In genomic region chr8:11383379-11383778, GRCm38 (mm10) we compare ENCODE assay signal across 18 mouse cellular contexts.
DNase-seq lines count a peak whose midpoint lies in the region; ATAC-seq and TF ChIP-seq lines count a peak whose summit lies in the region.
"Had no signal": no experiment of that assay in that cellular context is flagged by ENCODE, and none has a peak within 500 bp of the region (broad histone marks: within the 10 kb centered on the region; RNA-seq: fewer than 3 reads in every experiment).

No protein-coding gene starts in this region.

- H3K36me3 ChIP-seq in hindbrain, embryonic 10.5 days, result no peaks in the 10 kb centered on the region
- H3K36me3 ChIP-seq in hindbrain, embryonic 14.5 days (replicated peaks; ENCODE audit: control insufficient read depth, insufficient read depth), result no peaks in the 10 kb centered on the region
- no peaks in the 10 kb centered on the region for H3K36me3 ChIP-seq in neural tube, embryonic 13.5 days
- H3K36me3 ChIP-seq in neural tube, embryonic 15.5 days, result no peaks in the 10 kb centered on the region
- 0 out of 2 replicates have a peak, but pooled peaks cover 2% of the 10 kb centered on the region for H3K36me3 ChIP-seq in heart, postnatal 0 days (replicated peaks; ENCODE audit: control insufficient read depth, insufficient read depth, low read length)
- H3K36me3 ChIP-seq in forebrain, embryonic 12.5 days (replicated peaks), result no peaks in the 10 kb centered on the region
- H3K36me3 ChIP-seq in midbrain, embryonic 10.5 days, result no peaks in the 10 kb centered on the region
- H3K36me3 ChIP-seq: forebrain, embryonic 15.5 days; midbrain, embryonic 13.5 days had no signal

- H3K4me2 ChIP-seq in hindbrain, embryonic 14.5 days (replicated peaks), result no peak overlapping the region
- H3K4me2 ChIP-seq in neural tube, embryonic 13.5 days, result no peak overlapping the region
- H3K4me2 ChIP-seq in neural tube, embryonic 15.5 days, result no peak overlapping the region
- no peak overlapping the region for H3K4me2 ChIP-seq in heart, postnatal 0 days (ENCODE audit: low read depth, low read length)
- no peak overlapping the region for H3K4me2 ChIP-seq in forebrain, embryonic 12.5 days
- H3K4me2 ChIP-seq: forebrain, embryonic 15.5 days; midbrain, embryonic 13.5 days had no signal

- no peaks in the 10 kb centered on the region for H3K9me3 ChIP-seq in hindbrain, embryonic 10.5 days
- H3K9me3 ChIP-seq in hindbrain, embryonic 14.5 days (ENCODE audit: control insufficient read depth, low read length), result no peaks in the 10 kb centered on the region
- no peaks in the 10 kb centered on the region for H3K9me3 ChIP-seq in neural tube, embryonic 13.5 days
- H3K9me3 ChIP-seq in neural tube, embryonic 15.5 days (replicated peaks), result no peaks in the 10 kb centered on the region
- H3K9me3 ChIP-seq in heart, postnatal 0 days (replicated peaks; ENCODE audit: control insufficient read depth, low read length), result no peaks in the 10 kb centered on the region
- H3K9me3 ChIP-seq in forebrain, embryonic 12.5 days, result no peaks in the 10 kb centered on the region
- no peaks in the 10 kb centered on the region for H3K9me3 ChIP-seq in midbrain, embryonic 10.5 days (replicated peaks)
- H3K9me3 ChIP-seq: forebrain, embryonic 15.5 days; midbrain, embryonic 13.5 days had no signal

- no peaks in the 10 kb centered on the region for H3K27me3 ChIP-seq in hindbrain, embryonic 10.5 days (ENCODE audit: insufficient read depth, poor library complexity, severe bottlenecking)
- no peaks in the 10 kb centered on the region for H3K27me3 ChIP-seq in hindbrain, embryonic 14.5 days (ENCODE audit: control insufficient read depth, insufficient read depth, low read length)
- no peaks in the 10 kb centered on the region for H3K27me3 ChIP-seq in neural tube, embryonic 13.5 days
- H3K27me3 ChIP-seq in neural tube, embryonic 15.5 days (replicated peaks), result no peaks in the 10 kb centered on the region
- no peaks in the 10 kb centered on the region for H3K27me3 ChIP-seq in heart, postnatal 0 days (ENCODE audit: control insufficient read depth, insufficient read depth, low read length)
- no peaks in the 10 kb centered on the region for H3K27me3 ChIP-seq in forebrain, embryonic 12.5 days
- H3K27me3 ChIP-seq in midbrain, embryonic 10.5 days (ENCODE audit: low read depth, poor library complexity, severe bottlenecking), result no peaks in the 10 kb centered on the region
- H3K27me3 ChIP-seq: forebrain, embryonic 15.5 days had no signal

- 0 out of 2 replicates have a peak, but pooled peaks have one; percentile 60 for TF ChIP-seq EP300 in heart, postnatal 0 days (IDR thresholded peaks at IDR 0.05; ENCODE audit: low read depth)

- no peak for DNase-seq in hindbrain, embryonic 10.5 days (ENCODE audit: low spot score)
- no peak for DNase-seq in hindbrain, embryonic 14.5 days (ENCODE audit: low spot score)
- peak; percentile 57 for DNase-seq in heart, postnatal 0 days (ENCODE audit: low spot score)
- no peak for DNase-seq in midbrain, embryonic 10.5 days (ENCODE audit: low spot score)
- DNase-seq: adrenal gland, postnatal 25 days; cerebellum, adult 9-10 months; kidney, adult 18-20 months; kidney, postnatal 36 days; left cerebral cortex, postnatal 4 days; right cerebral cortex, postnatal 14 days had no signal

- peaks cover 53% of the 10 kb centered on the region for H3K4me1 ChIP-seq in hindbrain, embryonic 10.5 days (replicated peaks)
- H3K4me1 ChIP-seq in hindbrain, embryonic 14.5 days (replicated peaks; ENCODE audit: control insufficient read depth, insufficient read depth, low read length), result peaks cover 14% of the 10 kb centered on the region
- peaks cover 14% of the 10 kb centered on the region for H3K4me1 ChIP-seq in neural tube, embryonic 13.5 days (replicated peaks)
- H3K4me1 ChIP-seq in neural tube, embryonic 15.5 days, result peaks cover 17% of the 10 kb centered on the region
- H3K4me1 ChIP-seq in heart, postnatal 0 days (ENCODE audit: control insufficient read depth, insufficient read depth), result peaks cover 78% of the 10 kb centered on the region
- peaks cover 17% of the 10 kb centered on the region for H3K4me1 ChIP-seq in forebrain, embryonic 12.5 days
- H3K4me1 ChIP-seq in midbrain, embryonic 10.5 days, result peaks cover 48% of the 10 kb centered on the region

- no peak for ATAC-seq in hindbrain, embryonic 14.5 days (ENCODE audit: low FRiP score)
- ATAC-seq in neural tube, embryonic 13.5 days (ENCODE audit: low read depth), result no peak
- no peak for ATAC-seq in neural tube, embryonic 15.5 days (ENCODE audit: low FRiP score)
- no peak for ATAC-seq in heart, postnatal 0 days (ENCODE audit: insufficient read depth, low read depth)
- no peak for ATAC-seq in forebrain, embryonic 12.5 days (ENCODE audit: low FRiP score)
- ATAC-seq: CD4-positive, CD25-positive, alpha-beta regulatory T cell, adult 4 months had no signal

- no peak overlapping the region for H3K9ac ChIP-seq in hindbrain, embryonic 14.5 days
- H3K9ac ChIP-seq in neural tube, embryonic 13.5 days, result no peak overlapping the region
- no peak overlapping the region for H3K9ac ChIP-seq in neural tube, embryonic 15.5 days (replicated peaks)
- H3K9ac ChIP-seq in heart, postnatal 0 days (replicated peaks; ENCODE audit: low read depth, low read length), result no peak overlapping the region
- H3K9ac ChIP-seq in forebrain, embryonic 12.5 days, result no peak overlapping the region
- H3K9ac ChIP-seq: forebrain, embryonic 15.5 days; liver, embryonic 14.5 days; midbrain, embryonic 13.5 days had no signal

- TF ChIP-seq CTCF in heart, postnatal 0 days (IDR thresholded peaks at IDR 0.05; ENCODE audit: low read depth), result no peak

- H3K27ac ChIP-seq in hindbrain, embryonic 10.5 days, result peak overlapping the region; percentile 50; the same call in 1 of the 2 replicates
- H3K27ac ChIP-seq in hindbrain, embryonic 14.5 days, result no peak overlapping the region
- 0 out of 2 replicates have a peak overlapping the region, but pooled peaks have one; percentile 33 for H3K27ac ChIP-seq in neural tube, embryonic 13.5 days (replicated peaks)
- H3K27ac ChIP-seq in neural tube, embryonic 15.5 days (replicated peaks), result no peak overlapping the region
- H3K27ac ChIP-seq in heart, postnatal 0 days (ENCODE audit: low read depth), result peak overlapping the region; percentile 87
- H3K27ac ChIP-seq in forebrain, embryonic 12.5 days, result no peak overlapping the region
- no peak overlapping the region for H3K27ac ChIP-seq in midbrain, embryonic 10.5 days (replicated peaks)
- H3K27ac ChIP-seq: forebrain, embryonic 15.5 days; liver, embryonic 14.5 days; macrophage; midbrain, embryonic 13.5 days had no signal

- 51% methylated on average over 3 of the region's 3 CpGs for WGBS in hindbrain, embryonic 10.5 days
- 52% methylated on average over 3 of the region's 3 CpGs for WGBS in hindbrain, embryonic 14.5 days
- 67% methylated on average over 3 of the region's 3 CpGs for WGBS in neural tube, embryonic 13.5 days
- WGBS in neural tube, embryonic 15.5 days, result 77% methylated on average over 3 of the region's 3 CpGs
- WGBS in heart, postnatal 0 days, result 31% methylated on average over 3 of the region's 3 CpGs
- 62% methylated on average over 3 of the region's 3 CpGs for WGBS in forebrain, embryonic 12.5 days
- WGBS in midbrain, embryonic 10.5 days, result 46% methylated on average over 3 of the region's 3 CpGs

- H3K4me3 ChIP-seq in hindbrain, embryonic 10.5 days, result no peak overlapping the region
- H3K4me3 ChIP-seq in hindbrain, embryonic 14.5 days (replicated peaks; ENCODE audit: low read length), result no peak overlapping the region
- H3K4me3 ChIP-seq in neural tube, embryonic 13.5 days, result no peak overlapping the region
- H3K4me3 ChIP-seq in neural tube, embryonic 15.5 days (replicated peaks), result no peak overlapping the region
- no peak overlapping the region for H3K4me3 ChIP-seq in heart, postnatal 0 days (ENCODE audit: low read depth, low read length)
- H3K4me3 ChIP-seq in forebrain, embryonic 12.5 days (replicated peaks), result no peak overlapping the region
- H3K4me3 ChIP-seq in midbrain, embryonic 10.5 days, result no peak overlapping the region
- H3K4me3 ChIP-seq: forebrain, embryonic 15.5 days; midbrain, embryonic 13.5 days had no signal

Comparison
In these comparisons a context has a peak if more than half of its experiments do, and no peak if none do; other contexts are left out.
1. H3K27ac ChIP-seq: peak in hindbrain, embryonic 10.5 days (single experiment), neural tube, embryonic 13.5 days (single experiment) and heart, postnatal 0 days (single experiment); none in hindbrain, embryonic 14.5 days (single experiment), neural tube, embryonic 15.5 days (single experiment), forebrain, embryonic 12.5 days (single experiment) and midbrain, embryonic 10.5 days (single experiment).